Mouse (Mus musculus) thymus, adult 2 months (tissue): Measurements from ENCODE around the gene Tbl2. TPM values are rescaled to one million over a fixed set of nuclear protein-coding genes. Genes with fewer than 3 reads are reported as not detected.

ENCODE experiments used
- DNase-seq: peaks from one replicate; pipeline ENCODE4 v3.0.0; 2021
- H3K27ac ChIP-seq: fragments of 200-500 bp; 2 replicates; pipeline ENCODE4 v1.5.1; 2012; ENCODE audit warnings: low read length, control low read depth; ENCODE audit not compliant: control insufficient read depth, insufficient read depth
- H3K27me3 ChIP-seq: fragments of 200-500 bp; 2 replicates; pipeline ENCODE4 v1.6.1; 2012; ENCODE audit warnings: mild to moderate bottlenecking, low read length, moderate library complexity, mixed read lengths; ENCODE audit not compliant: control insufficient read depth, insufficient read depth
- H3K36me3 ChIP-seq: fragments of 200-500 bp; 2 replicates; pipeline ENCODE4 v1.6.1; 2012; ENCODE audit warnings: mild to moderate bottlenecking, low read length, moderate library complexity; ENCODE audit not compliant: control insufficient read depth, insufficient read depth
- H3K4me1 ChIP-seq: fragments of 200-500 bp; replicated peaks from 2 replicates; pipeline ENCODE4 v1.6.1; 2012; ENCODE audit warnings: low read length; ENCODE audit not compliant: control insufficient read depth, insufficient read depth
- H3K4me3 ChIP-seq: fragments of 200-500 bp; 2 replicates; pipeline ENCODE4 v1.5.1; 2012; ENCODE audit warnings: mild to moderate bottlenecking, low read length, control low read depth, moderate library complexity; ENCODE audit not compliant: control insufficient read depth, insufficient read depth
- CTCF ChIP-seq: fragments of 200-500 bp; IDR thresholded peaks from 2 replicates; pipeline ENCODE4 v1.5.1; 2012; ENCODE audit warnings: mild to moderate bottlenecking, control low read depth, low read length, moderate library complexity, borderline replicate concordance; ENCODE audit not compliant: control insufficient read depth, poor library complexity, insufficient read depth; ENCODE audit errors: extremely low read depth
- POLR2A ChIP-seq: fragments of 200-500 bp; IDR thresholded peaks from 2 replicates; pipeline ENCODE4 v1.6.1; 2012; ENCODE audit warnings: mild to moderate bottlenecking, low read length, control low read depth, moderate library complexity; ENCODE audit not compliant: control insufficient read depth, poor library complexity, insufficient read depth; ENCODE audit errors: extremely low read depth
- WGBS: fragments of 180-500 bp; shearing (Covaris S2); methylation state at CpG from one replicate; pipeline ENCODE4 v1.1.7; 2018; 5-methylcytosine and 5-hydroxymethylcytosine counted together
- polyA plus RNA-seq: library from polyadenylated mRNA; depleted of rRNA; stranded (reverse); fragments of >200 nt; gene quantifications from 2 replicates; pipeline ENCODE4 v1.2.3, GENCODE M21; 2012

Gene Tbl2
- polyA plus RNA-seq, 1 experiment: 18.7 TPM

- DNase-seq: no peak
- H3K36me3 ChIP-seq: peaks cover 32% of the 10 kb centered on the region
These were observed 12.2 kb downstream of the Tbl2 start for GRCm38 (mm10) chr5:135161650-135162049.

DNA sequence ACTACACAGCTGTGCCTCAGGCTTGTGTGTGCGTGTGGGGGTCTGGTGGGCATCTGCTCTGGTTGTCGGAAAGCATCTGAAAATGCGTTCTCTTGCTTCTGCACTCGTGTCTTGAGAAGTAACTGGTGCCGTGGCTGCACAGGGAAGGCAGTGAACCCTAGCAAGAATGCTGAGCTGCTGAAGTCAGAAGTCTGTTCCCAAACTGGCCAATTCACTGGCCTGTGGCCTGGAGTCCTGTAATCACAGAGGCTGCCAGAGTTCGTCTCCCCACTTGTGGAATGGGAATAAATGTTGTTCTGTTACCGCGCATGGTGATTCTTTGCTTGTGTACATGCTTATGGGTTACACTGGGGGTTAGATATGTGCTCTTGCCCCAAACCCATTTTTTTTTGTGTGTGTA is 12.9 kb downstream of the Tbl2 start:
- Histone ChIP-seq H3K4me3 (no peak overlapping the region), H3K4me1 (no peaks in the 10 kb centered on the region), H3K27me3 (no peaks in the 10 kb centered on the region), H3K36me3 (peaks cover 32% of the 10 kb centered on the region), H3K27ac (no peak overlapping the region)
- WGBS: 97% methylated on average over 8 of the region's 8 CpGs
- DNase-seq: no peak
- TF ChIP-seq CTCF (no peak), POLR2A (no peak)

More at GRCm38 (mm10) chr5:135161650-135162049, 12.2 kb downstream of the Tbl2 start:
- TF ChIP-seq POLR2A: no peak
- no peak for TF ChIP-seq CTCF
- Histone ChIP-seq H3K27me3 (no peaks in the 10 kb centered on the region), H3K27ac (no peak overlapping the region), H3K4me1 (no peaks in the 10 kb centered on the region), H3K4me3 (no peak overlapping the region)
- WGBS: 93% methylated on average over 7 of the region's 7 CpGs

DNA sequence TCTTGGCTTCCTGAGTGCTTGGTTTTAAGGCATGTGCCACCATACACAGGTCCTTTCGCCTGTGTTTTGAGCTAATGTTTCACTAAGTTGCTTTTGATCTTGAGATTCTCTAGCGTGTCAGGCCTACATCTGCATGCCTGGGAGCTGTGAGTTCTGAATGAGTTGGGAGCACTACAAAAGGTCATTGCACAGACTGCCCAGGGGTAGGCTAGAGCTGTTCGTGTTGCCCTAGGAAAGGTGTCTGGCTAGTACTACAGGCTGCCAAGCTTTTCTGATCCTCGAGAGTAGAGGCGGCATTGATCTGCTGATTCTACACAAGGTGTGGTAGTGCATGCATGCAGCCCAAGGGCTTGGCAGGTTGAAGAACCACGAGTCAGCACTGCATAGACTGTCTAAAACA is 13.4 kb downstream of the Tbl2 start:
- Histone ChIP-seq H3K36me3 (peaks cover 30% of the 10 kb centered on the region), H3K27me3 (no peaks in the 10 kb centered on the region), H3K27ac (no peak overlapping the region), H3K4me3 (no peak overlapping the region), H3K4me1 (no peaks in the 10 kb centered on the region)
- 93% methylated on average over 6 of the region's 6 CpGs for WGBS
- DNase-seq: no peak
- TF ChIP-seq POLR2A: no peak
- no peak for TF ChIP-seq CTCF

DNA sequence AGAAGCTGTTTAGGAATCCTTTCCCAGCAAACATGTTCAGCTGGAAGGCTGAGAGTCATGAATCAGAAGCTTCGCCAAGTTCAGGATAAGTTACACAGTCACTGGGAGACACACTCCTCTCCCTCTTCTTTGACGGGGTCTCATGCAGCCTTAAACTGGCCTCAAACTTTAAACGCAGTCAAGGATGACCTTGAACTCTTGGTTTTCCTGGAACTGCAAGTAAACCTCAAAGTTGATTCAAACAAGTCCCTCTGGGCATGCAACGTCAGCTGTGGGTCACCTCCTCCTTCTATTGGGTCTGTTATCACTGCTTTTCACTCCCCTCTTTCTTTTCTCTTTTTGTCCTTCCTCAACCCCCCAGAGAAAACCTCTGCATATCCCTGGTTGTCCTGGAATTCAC is 17.5 kb downstream of the Tbl2 start:
- Histone ChIP-seq H3K27me3 (no peaks in the 10 kb centered on the region), H3K4me1 (peaks cover 8% of the 10 kb centered on the region), H3K27ac (no peak overlapping the region), H3K36me3 (no peaks in the 10 kb centered on the region; the same call in 1 of the 2 replicates), H3K4me3 (no peak overlapping the region)
- 91% methylated on average over 4 of the region's 4 CpGs for WGBS
- no peak for DNase-seq
- no peak for TF ChIP-seq CTCF
- no peak for TF ChIP-seq POLR2A

- peaks cover 8% of the 10 kb centered on the region for H3K4me1 ChIP-seq
- no peak for TF ChIP-seq POLR2A
- TF ChIP-seq CTCF: no peak
- H3K4me3 ChIP-seq: no peak overlapping the region
- WGBS: 97% methylated on average over 4 of the region's 4 CpGs
- no peaks in the 10 kb centered on the region; the same call in none of the 2 replicates for H3K36me3 ChIP-seq
- no peaks in the 10 kb centered on the region for H3K27me3 ChIP-seq
- no peak overlapping the region for H3K27ac ChIP-seq
- no peak for DNase-seq
These were observed 18.0 kb downstream of the Tbl2 start for GRCm38 (mm10) chr5:135167469-135167868.

- Histone ChIP-seq H3K4me3 (peak within 1 kb of the TSS; percentile 58), H3K36me3 (peaks cover 6% of the 10 kb centered on the region), H3K27ac (peak within 1 kb of the TSS; percentile 52), H3K4me1 (peaks cover 8% of the 10 kb centered on the region), H3K27me3 (no peaks in the 10 kb centered on the region)
- WGBS: 2% methylated on average over 93 of the region's 95 CpGs
- peak; percentile 96 for DNase-seq
- 0 out of 2 replicates have a peak, but pooled peaks have one; percentile 18 for TF ChIP-seq CTCF
- TF ChIP-seq POLR2A: peak; percentile 74
These were observed 18.9 kb downstream of the Tbl2 start, which contains the start of gene Bcl7b for GRCm38 (mm10) chr5:135168063-135169062. Gene Bcl7b (plus strand): TSS chr5:135168283.

DNA sequence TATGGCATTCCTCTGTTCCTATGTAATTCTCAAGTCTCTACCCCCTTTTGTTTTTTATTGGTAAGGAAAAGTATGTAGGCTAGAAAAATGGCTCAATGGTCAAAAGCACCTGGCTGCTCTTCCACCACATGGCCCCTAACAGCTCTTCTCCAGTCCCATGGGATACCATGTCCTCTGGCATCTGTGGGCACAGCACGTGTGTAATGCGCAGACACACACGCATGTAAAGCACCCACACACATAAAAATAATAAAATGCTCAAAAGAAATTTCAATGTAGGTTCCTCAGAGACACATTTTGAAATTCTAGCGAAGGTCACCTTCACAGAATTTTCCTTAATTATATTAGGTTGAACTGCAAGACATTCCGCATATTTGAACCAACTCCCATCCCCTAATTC is 20.0 kb downstream of the Tbl2 start:
- no peak overlapping the region for H3K27ac ChIP-seq
- peak overlapping the region; percentile 58 for H3K4me3 ChIP-seq
- peaks cover 12% of the 10 kb centered on the region for H3K36me3 ChIP-seq
- DNase-seq: no peak
- TF ChIP-seq CTCF (no peak), POLR2A (no peak)
- H3K4me1 ChIP-seq: peaks cover 8% of the 10 kb centered on the region
- no peaks in the 10 kb centered on the region for H3K27me3 ChIP-seq
- whole genome bisulfite sequencing: 92% methylated on average over 5 of the region's 5 CpGs
